Mouse (Mus musculus) thymus, postnatal 14 days (tissue): ENCODE measurements around the gene Fam25c.
"Not testable (repeated sequence)": the region's sequence is repeated elsewhere in the genome, so short reads cannot be mapped to it uniquely, and the experiment has no call there.

ENCODE experiments used
- DNase-seq: peaks from one replicate; pipeline ENCODE4 v3.0.0; 2021

The Fam25c gene

GRCm38 (mm10) chr14:34355301-34355700 is at the start of gene Fam25c:
TSS of gene Fam25c (minus strand) at chr14:34355433.
- DNase-seq, result no peak

DNA sequence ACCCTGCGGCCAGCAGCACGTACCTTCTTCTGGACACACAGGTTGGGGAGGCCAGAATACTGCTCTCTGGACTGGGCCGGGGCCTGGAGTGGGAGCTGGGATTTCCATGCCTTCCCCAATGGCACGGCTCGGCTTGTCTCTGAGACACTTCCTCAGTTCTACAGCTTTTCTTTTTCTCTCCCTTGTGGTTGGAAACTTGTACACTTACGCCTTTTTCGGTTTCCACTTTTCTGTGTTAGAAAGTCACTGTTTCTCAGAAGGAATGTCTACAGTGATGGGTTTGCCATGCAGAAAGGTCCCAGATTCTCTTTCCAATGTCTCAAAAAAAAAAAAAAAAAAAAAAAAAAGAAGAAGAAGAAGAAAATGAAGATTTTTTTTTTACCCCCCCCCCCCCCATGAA is 48.2 kb upstream of the Fam25c start:
- no peak for DNase-seq

DNA sequence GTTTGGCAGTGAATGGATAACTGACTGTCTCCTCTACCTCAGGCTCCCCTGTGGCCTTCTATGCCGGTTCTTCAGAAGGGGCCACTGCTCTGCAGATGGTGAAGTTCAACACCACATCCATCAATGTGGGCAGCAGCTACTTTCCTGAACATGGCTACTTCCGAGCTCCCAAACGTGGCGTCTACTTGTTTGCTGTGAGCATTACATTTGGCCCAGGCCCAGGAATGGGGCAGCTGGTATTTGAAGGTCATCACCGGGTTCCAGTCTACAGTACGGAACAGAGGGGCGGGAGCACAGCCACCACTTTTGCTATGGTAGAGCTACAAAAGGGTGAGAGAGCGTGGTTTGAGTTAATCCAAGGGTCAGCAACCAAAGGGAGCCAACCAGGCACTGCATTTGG is 47.6 kb upstream of the Fam25c start:
- no peak for DNase-seq

- DNase-seq, result peak; percentile 80
Observed at GRCm38 (mm10) chr14:34401135-34401534, 45.9 kb upstream of the Fam25c start.

GRCm38 (mm10) chr14:34400021-34400420 is 44.8 kb upstream of the Fam25c start:
- no peak for DNase-seq

DNA sequence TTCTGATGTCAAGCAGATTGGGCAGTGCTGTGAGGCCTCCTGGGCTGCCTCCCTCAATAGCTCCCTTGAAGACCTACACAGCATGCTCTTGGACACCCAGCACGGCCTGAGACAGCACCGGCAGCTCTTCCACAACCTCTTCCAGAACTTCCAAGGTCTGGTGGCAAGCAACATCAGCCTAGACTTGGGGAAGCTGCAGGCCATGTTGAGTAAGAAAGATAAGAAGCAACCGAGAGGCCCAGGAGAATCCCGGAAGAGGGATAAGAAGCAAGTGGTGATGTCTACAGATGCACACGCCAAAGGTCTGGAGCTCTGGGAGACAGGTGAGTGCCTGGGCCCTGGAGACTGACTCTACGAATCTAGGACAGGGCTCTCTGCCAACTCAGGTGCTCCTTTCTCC is 44.1 kb upstream of the Fam25c start:
- DNase-seq, result no peak

DNA sequence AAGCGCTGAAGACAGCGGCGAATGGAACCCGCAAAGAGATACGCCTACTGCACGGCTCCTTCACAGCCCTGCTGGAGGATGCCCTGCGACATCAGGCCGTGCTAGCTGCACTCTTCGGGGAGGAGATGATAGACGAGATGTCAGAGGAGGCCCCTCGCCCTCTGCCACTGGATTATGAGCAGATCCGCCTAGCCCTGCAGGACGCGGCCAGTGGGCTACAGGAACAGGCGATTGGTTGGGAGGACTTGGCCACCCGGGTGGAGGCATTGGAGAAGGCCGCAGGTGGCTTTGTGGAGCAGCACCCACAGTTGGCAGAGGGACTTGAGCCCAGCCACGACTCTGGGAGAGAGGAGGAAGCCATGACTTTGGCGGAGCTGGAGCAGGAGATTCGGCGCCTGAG is 43.7 kb upstream of the Fam25c start:
- DNase-seq, result no peak

- no peak for DNase-seq
Observed at GRCm38 (mm10) chr14:34397871-34398270, 42.6 kb upstream of the Fam25c start.

DNA sequence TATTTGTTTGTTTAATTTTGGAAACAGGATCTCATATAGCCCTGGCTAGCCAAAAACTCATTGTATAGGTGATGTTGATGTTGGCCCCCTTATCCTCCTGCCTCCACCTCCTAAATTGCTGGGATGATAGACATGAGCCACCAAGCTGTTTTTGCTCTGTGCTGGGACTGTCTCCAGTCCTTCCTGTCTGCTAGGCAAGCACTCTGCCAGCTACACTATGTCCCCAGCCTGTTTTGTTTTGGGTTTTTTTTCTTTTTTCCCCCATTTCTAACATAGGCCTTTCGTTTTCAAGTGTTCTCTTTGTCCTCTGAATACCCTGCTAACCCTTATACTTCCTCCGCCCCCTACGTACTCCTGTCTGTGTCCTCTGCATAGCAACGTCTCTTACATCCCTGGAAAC is 38.1 kb upstream of the Fam25c start:
- no peak for DNase-seq

- no peak for DNase-seq
Observed at GRCm38 (mm10) chr14:34382921-34383704, 27.9 kb upstream of the Fam25c start.

GRCm38 (mm10) chr14:34378560-34379331 is 23.5 kb upstream of the Fam25c start:
- DNase-seq, result no peak

DNA sequence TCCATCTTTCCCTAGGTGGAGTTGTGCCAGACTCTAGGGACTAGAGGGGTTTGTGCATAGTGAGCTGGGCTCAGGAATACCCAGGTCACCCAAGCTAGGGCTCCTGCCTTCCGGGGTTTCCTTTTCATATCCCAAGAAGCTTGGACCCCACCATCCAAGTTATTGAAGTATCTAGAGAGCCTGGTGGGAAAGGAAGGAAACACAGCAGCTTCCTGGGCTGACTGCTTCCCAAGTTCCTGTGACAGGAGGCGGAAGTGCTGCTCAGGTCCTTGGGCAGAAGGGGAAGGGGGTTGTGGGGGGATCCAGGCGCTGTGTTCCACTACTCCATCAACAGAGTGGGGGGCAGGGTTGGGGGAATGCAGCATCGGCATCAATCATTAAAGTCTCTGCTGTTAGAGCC is 21.9 kb upstream of the Fam25c start:
- DNase-seq, result no peak

- no peak for DNase-seq
Observed at GRCm38 (mm10) chr14:34375941-34376340, 20.7 kb upstream of the Fam25c start.

DNA sequence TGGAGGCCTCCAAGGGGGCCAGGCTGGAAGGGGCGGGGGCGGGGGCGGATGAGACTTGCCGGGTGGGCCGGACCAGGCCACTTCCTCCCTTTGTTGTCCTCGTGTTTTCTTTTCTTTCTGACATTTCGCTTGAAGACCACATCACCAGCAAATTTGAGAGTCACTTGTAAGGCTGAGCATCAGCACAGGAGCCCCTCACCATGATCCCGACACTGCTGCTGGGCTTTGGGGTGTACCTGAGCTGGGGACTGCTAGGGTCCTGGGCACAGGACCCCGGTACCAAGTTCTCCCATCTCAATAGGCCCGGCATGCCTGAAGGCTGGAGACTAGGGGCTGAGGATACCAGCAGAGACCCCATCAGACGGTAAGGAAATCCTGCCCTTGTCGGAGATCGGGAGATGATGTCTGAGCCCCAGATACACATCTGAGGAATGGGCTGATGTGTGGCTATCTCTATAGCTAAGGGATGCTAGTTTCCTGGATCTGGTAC is 20.2 kb upstream of the Fam25c start, which contains the start of gene Mmrn2:
TSS of gene Mmrn2 (plus strand) at position 51 of the 490 bp plus-strand sequence.
- no peak for DNase-seq

DNA sequence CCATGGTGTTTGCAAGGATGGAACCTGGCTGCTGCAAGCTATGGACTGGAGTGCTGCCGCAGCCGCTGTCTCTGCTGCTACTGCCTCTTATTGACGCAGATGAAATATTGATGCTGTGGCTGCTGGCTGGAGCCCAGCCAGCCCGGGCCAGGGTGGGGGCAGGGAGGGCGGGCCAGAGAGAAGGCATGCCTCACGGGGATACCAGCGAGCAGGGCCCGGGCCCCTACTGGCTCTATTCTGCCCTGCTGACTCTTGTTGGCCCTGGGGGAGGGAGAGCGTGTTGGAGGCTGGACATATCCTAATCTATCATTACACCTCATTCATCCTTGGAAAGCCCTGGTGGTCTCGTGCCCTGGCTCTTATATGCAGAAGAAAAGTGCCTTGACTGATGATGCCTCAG is 19.3 kb upstream of the Fam25c start, which contains the start of gene Sncg:
TSS of gene Sncg (minus strand) at position 213 of the 400 bp plus-strand sequence.
- no peak for DNase-seq

- no peak for DNase-seq
Observed at GRCm38 (mm10) chr14:34373581-34373980, 18.3 kb upstream of the Fam25c start.

- DNase-seq, result peak; percentile 34
Observed at GRCm38 (mm10) chr14:34372646-34373045, 17.4 kb upstream of the Fam25c start.

GRCm38 (mm10) chr14:34371763-34372162 is 16.5 kb upstream of the Fam25c start:
- no peak for DNase-seq

DNA sequence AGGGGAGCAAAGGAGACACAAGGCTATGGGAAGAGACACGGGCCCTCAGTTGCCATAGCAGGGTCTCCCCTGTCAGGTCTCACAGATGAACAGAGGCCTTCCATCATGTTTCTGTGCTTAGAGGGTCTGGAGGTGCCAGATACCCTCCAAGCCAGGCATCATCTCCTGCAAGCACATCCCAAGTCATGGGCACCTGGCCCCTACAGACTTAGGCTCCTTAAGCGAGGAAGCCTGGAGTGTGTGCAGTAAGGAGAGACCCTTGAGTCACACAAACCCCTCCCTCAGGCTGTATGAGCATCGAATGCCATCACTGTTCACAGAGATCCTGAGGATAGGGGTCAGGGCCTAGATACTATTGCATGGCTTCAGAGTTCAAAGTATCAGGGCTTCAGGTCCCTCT is 15.7 kb upstream of the Fam25c start:
- no peak for DNase-seq

DNA sequence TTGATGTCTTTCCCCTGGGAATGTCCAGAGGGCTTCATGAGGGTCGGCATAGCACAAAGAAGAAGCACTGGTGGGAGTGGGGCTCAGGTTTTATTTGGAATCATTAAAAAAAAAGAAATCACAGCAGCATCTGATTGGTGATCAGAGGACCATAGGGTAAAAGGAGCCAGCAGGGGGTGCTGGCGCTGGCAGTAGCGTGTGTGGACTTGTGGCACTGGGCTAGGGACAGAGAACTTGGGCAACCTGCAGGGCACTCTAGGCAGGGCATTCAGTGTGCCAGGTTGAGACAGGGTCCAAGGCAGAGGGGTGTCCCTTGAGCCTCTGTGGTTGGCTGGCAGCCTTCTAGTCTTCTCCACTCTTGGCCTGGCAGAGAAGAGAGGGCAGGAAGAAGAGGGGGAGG is 15.0 kb upstream of the Fam25c start:
- no peak for DNase-seq

DNA sequence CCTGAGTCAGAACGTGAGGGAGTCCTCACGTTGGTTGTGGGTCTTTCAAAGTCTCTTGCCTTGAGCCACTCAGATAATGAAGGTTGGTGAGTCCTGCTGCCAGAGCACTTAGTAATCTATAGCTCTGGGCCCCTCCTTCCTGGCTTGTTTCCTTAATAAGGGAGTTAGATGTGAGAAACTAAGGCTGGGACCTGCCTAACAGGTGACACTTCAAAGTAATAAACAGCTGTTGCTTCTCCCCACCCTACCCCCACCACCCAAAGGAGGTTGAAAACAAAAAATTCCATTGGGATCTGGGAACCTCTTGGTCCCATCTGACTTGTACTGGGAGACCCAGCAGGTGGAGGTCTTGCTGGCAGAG is 9.9 kb upstream of the Fam25c start:
- DNase-seq, result no peak

DNA sequence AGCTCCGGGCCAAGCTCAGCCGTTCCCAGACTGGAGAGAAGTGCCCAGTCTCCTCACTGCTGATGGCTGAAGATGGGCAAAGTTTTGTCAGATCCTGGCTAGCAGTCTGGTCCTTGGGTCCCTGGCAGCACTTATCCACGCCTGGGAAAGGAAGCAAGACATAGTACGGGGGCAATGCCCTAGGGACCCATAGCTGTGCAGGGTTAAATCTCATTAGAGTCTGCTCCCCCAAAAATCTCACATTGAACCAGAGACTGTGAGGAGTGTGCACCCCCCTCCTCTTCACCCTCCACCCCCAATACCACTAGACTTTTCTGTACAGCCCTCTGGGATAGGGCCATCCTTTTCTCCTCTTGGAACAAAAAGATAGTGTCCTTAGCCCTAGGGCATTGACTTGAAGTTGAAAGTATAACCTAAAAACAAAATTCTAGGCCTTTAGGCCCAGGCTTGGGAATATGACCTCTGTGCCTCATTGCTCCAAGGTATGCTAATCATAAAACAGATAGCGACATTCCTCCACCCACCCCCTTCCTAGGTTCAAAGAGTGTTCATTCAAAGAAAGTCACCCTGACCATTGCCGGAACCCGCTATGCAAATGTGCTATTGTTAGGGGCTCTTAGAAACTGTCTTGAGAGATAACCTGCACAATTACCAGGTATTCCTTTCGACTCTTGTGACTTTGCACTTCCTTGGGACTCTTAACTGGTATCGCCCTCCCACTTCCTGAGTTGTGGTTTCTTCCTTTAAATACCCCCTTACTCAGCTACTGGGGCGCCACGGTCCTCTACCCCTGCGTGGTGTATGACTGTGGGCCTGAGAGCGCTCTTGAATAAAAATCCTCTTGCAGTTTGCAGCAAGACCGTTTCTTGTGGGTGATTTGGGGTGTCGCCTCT is 9.3 kb upstream of the Fam25c start:
- DNase-seq, result not testable (repeated sequence)
